Mouse (Mus musculus) forebrain, embryonic 14.5 days (tissue): Measurements from ENCODE around the gene AL607142.1. TPM values are rescaled to one million over a fixed set of nuclear protein-coding genes. Genes with fewer than 3 reads are reported as not detected.

Source experiments
- ATAC-seq: fragments of 200-750 bp; cut with Nextera tagmentation; 2 replicates; pipeline ENCODE4 v1.8.0; 2017; ENCODE audit warnings: mild to moderate bottlenecking, moderate library complexity
- DNase-seq: peaks from one replicate; pipeline ENCODE4 v3.0.0-alpha.2; 2015; ENCODE audit warnings: low spot score
- H3K27ac ChIP-seq: fragments of 300-500 bp; sonication (generic); 2 replicates; pipeline ENCODE4 v1.5.1; 2014; ENCODE audit warnings: low read depth, mild to moderate bottlenecking, control low read depth, low read length, moderate library complexity
- H3K27me3 ChIP-seq: fragments of 300-500 bp; sonication (generic); replicated peaks from 2 replicates; pipeline ENCODE4 v1.6.1; 2014; ENCODE audit warnings: low read length, control low read depth, mixed read lengths; ENCODE audit not compliant: control insufficient read depth, insufficient read depth
- H3K36me3 ChIP-seq: fragments of 300-500 bp; sonication (generic); 2 replicates; pipeline ENCODE4 v1.6.1; 2014; ENCODE audit warnings: low read length, control low read depth; ENCODE audit not compliant: control insufficient read depth, insufficient read depth
- H3K4me1 ChIP-seq: fragments of 300-500 bp; sonication (generic); 2 replicates; pipeline ENCODE4 v1.6.1; 2014; ENCODE audit warnings: antibody characterized with exemption, low read length, control low read depth; ENCODE audit not compliant: control insufficient read depth, insufficient read depth
- H3K4me2 ChIP-seq: fragments of 300-500 bp; sonication (generic); 2 replicates; pipeline ENCODE4 v1.6.1; 2014; ENCODE audit warnings: mild to moderate bottlenecking, control low read depth, low read length
- H3K4me3 ChIP-seq: fragments of 300-500 bp; sonication (generic); 2 replicates; pipeline ENCODE4 v1.5.1; 2014; ENCODE audit warnings: low read depth, low read length, control low read depth
- H3K9ac ChIP-seq: fragments of 300-500 bp; sonication (generic); 2 replicates; pipeline ENCODE4 v1.6.1; 2014; ENCODE audit warnings: mild to moderate bottlenecking, low read length, control low read depth, moderate library complexity
- H3K9me3 ChIP-seq: fragments of 300-500 bp; sonication (generic); replicated peaks from 2 replicates; pipeline ENCODE4 v1.6.1; 2016; ENCODE audit warnings: low read length, control low read depth, mixed read lengths; ENCODE audit not compliant: control insufficient read depth
- WGBS: fragments of 180-500 bp; shearing (Covaris S2); extraction: QIAGEN DNeasy Blood & Tissue Kit; methylation state at CpG from one replicate; pipeline ENCODE4 v1.1.7; 2014; 5-methylcytosine and 5-hydroxymethylcytosine counted together
- polyA plus RNA-seq: library from polyadenylated mRNA; unstranded; fragments of >200 nt; fragmentation: Nextera tagmentation; extraction: Ambion mirVana; gene quantifications from 2 replicates; pipeline ENCODE4 v1.2.1, GENCODE M21; 2014

Gene AL607142.1
- polyA plus RNA-seq, 1 experiment from 2014 or later = not detected

DNA sequence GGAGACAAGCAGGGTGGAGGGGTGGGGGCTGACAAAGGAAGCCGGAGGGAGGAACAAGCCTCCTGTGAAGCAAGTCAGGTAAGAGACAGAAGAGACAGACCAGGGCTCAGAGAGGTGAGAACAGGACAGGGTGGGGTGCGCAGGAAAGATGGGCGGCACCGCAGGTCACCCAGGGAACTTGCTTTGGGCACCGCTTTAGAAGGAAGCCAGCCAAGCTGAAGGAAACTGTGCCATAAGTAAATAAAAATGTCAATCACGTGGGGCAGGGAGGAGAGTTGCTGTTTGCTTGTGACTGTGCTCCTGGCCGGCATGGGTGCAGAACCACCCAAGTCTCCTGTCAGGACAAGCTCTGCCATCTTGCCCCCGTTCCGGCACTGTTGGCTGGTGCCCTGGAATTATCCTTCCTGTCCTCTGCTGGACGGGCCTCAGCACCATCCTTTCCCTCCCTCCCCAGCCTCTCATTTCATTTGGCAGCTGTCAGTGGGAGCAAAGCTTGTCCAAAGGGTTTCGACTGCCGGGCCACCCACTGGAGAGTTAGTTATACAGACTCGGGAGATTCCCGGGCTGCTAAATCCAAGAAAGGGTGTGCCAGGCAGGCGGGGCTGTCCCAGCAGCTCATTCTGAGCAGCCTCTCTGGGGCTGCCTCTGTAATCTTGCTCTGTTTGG lies 7.2 kb downstream of the AL607142.1 start:
- Histone ChIP-seq H3K36me3 (no peaks in the 10 kb centered on the region), H3K4me2 (no peak overlapping the region), H3K27ac (no peak overlapping the region), H3K9me3 (no peaks in the 10 kb centered on the region), H3K4me1 (no peaks in the 10 kb centered on the region; the same call in 1 of the 2 replicates), H3K4me3 (no peak overlapping the region), H3K27me3 (no peaks in the 10 kb centered on the region), H3K9ac (no peak overlapping the region)
- 55% methylated on average over 15 of the region's 15 CpGs for WGBS
- DNase-seq = peak; percentile 10
- no peak for ATAC-seq

DNA sequence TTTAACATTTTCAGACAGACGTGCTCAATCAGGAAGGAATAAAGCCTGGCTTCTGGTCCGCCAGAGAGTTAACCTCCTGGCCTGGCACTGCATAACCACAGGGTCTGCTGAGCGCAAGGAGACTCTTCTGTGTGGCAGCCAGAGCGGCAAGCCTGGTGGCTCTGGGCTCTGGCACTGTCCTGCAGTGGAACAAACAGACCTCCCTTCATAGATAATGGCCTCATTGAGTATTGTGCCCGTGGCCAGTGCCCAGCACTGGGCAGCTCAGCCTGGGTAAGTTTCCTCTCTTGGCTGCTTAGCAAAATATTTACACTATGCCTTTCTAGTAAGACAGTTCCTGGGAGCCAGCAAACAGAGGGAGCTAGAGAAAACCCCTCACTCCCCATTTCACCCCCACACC lies 9.3 kb downstream of the AL607142.1 start:
- DNase-seq (peak; percentile 50), ATAC-seq (peak; percentile 34; the same call in 1 of the 2 replicates)
- Histone ChIP-seq H3K36me3 (no peaks in the 10 kb centered on the region), H3K27ac (0 out of 2 replicates have a peak overlapping the region, but pooled peaks have one; percentile 14), H3K9me3 (no peaks in the 10 kb centered on the region), H3K9ac (no peak overlapping the region), H3K4me2 (no peak overlapping the region), H3K4me1 (no peaks in the 10 kb centered on the region; the same call in 1 of the 2 replicates), H3K4me3 (no peak overlapping the region), H3K27me3 (no peaks in the 10 kb centered on the region)
- 36% methylated on average over 5 of the region's 5 CpGs for WGBS

DNA sequence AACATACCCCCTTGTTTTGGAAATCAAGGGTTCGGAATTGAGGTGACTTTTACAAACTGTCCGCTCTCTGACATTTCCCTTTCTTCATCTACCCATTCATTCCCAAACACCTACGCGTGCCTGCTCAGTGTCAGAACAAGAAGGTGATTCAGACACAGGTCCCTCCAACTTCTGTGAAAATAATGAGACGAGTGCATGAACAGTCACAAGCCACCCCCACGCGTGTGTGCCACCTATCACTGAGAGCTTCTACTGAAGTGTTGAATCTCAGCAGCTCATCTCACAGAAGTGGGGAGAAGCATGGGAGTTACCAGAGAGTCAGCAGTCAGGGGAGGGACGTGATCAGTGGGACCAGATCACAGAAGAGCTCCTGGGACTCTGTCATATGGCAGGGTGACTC lies 12.5 kb downstream of the AL607142.1 start:
- Histone ChIP-seq H3K4me2 (no peak overlapping the region), H3K9ac (no peak overlapping the region), H3K4me1 (no peaks in the 10 kb centered on the region; the same call in 1 of the 2 replicates), H3K36me3 (no peaks in the 10 kb centered on the region), H3K27me3 (no peaks in the 10 kb centered on the region), H3K9me3 (no peaks in the 10 kb centered on the region), H3K4me3 (no peak overlapping the region), H3K27ac (no peak overlapping the region)
- 88% methylated on average over 8 of the region's 8 CpGs for WGBS
- ATAC-seq (no peak), DNase-seq (no peak)

DNA sequence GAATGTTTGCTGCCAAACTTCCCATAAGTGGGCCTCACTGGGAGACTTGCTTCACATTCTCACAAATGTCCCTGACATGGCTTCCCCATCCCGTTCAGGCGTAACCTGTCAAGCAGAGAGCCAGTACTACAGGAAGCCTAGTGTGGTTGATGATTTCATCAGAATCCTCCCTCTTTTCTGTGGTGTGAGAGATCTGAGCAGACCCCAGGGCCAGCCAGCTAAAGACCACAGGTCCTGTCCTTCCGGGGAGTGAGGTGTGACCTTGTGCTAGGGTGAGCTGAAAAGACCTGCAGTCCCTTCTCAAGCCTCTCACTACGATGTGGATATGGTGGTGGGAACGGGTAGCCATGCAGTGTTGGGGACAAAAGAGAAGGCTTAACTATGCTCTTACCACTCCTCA lies 17.7 kb downstream of the AL607142.1 start:
- Histone ChIP-seq H3K27me3 (no peaks in the 10 kb centered on the region), H3K27ac (no peak overlapping the region), H3K4me1 (no peaks in the 10 kb centered on the region), H3K36me3 (no peaks in the 10 kb centered on the region), H3K9me3 (no peaks in the 10 kb centered on the region), H3K4me2 (no peak overlapping the region), H3K9ac (no peak overlapping the region), H3K4me3 (no peak overlapping the region)
- DNase-seq = no peak
- 84% methylated on average over 5 of the region's 5 CpGs for WGBS
- no peak for ATAC-seq

DNA sequence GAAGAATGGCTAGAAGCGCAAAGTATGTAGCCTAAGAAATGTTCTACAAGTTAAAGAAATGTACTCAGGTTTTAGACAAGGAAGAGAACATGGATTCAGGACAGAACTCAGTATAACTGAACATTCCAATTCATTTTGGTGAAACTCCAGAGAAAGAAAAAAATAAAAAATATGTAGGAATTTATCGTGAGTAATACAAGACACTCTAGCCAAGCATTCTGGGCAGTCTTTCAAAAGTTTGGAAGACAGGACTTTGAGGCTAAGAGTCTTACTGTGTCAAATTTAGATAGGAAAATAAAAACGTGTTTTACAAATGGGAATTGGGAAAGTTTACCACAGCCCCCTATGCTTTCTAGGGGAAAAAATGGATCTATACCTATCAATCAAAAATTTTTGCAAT lies 18.9 kb downstream of the AL607142.1 start:
- Histone ChIP-seq H3K9me3 (no peaks in the 10 kb centered on the region), H3K4me2 (no peak overlapping the region), H3K9ac (no peak overlapping the region), H3K4me1 (no peaks in the 10 kb centered on the region), H3K36me3 (no peaks in the 10 kb centered on the region), H3K27me3 (no peaks in the 10 kb centered on the region), H3K4me3 (no peak overlapping the region), H3K27ac (no peak overlapping the region)
- ATAC-seq (no peak), DNase-seq (no peak)
- WGBS = 88% methylated on average over 3 of the region's 3 CpGs

DNA sequence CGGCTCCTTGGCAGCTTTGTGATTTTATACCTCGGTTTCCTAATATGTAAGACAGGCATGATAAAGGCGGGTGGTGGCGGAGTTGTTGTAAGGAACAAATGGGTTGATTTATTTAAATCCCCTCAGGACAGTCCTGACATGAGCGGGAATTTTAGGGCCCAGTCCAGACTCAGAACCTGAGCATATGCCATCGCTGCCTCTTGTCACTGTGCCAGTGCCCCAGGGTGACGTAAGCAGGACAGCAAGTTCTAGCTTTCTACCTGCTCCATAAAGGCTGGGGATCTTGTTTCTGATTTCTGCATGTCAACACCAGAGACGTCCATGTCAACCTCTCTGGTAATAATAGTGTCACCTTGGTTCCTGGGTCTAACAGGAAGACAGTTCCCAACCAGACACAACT lies 24.7 kb downstream of the AL607142.1 start:
- Histone ChIP-seq H3K4me1 (no peaks in the 10 kb centered on the region), H3K27ac (no peak overlapping the region), H3K9me3 (no peaks in the 10 kb centered on the region), H3K4me2 (no peak overlapping the region), H3K27me3 (no peaks in the 10 kb centered on the region), H3K36me3 (no peaks in the 10 kb centered on the region), H3K4me3 (no peak overlapping the region), H3K9ac (no peak overlapping the region)
- DNase-seq = no peak
- no peak for ATAC-seq
- 84% methylated on average over 8 of the region's 8 CpGs for WGBS

DNA sequence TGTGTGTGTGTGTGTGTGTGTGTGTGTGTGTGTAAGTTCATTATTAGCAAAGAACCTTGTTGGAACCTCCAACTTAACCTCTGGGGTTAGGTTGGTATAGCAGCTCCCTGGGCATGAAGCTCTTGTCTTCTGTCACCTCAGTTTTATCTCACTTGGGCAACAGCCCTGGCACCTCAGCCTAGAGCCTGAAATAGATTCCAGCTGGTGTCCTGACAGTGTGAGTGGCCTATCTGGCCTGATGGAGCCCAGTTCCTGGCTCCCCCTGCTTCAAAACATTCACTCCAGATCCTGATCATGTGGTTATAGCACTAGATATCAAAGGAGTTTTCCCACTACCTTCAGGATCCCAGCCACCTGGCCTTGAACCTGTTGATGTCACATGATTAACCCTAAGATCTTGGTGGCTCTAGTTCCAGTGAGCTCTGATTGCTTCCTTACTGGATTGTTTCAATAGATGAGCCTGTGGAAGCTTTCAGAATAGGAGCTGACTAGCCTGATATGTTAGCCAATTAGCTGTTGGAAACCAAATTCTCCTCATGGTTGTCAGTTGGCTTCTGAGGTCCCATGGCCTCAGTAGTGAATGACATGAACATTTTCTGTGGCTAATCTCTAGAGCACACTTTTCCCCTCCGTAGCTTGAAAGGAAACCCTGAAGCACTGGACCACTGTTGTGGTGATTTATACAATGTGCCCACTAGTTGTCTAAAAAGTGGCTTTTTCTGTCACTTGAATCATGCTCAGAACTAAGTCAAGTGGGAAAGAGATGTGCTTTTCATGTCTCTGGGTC lies 27.4 kb downstream of the AL607142.1 start:
- ATAC-seq (no peak), DNase-seq (no peak)
- H3K4me3 ChIP-seq = no peak overlapping the region
- no peak overlapping the region for H3K4me2 ChIP-seq
- WGBS = 85% methylated on average over 1 of the region's 1 CpGs
- H3K9me3 ChIP-seq = no peaks in the 10 kb centered on the region
- H3K4me1 ChIP-seq = no peaks in the 10 kb centered on the region
- H3K36me3 ChIP-seq = no peaks in the 10 kb centered on the region; the same call in 1 of the 2 replicates
- no peak overlapping the region for H3K27ac ChIP-seq
- H3K9ac ChIP-seq = no peak overlapping the region
- no peaks in the 10 kb centered on the region for H3K27me3 ChIP-seq

DNA sequence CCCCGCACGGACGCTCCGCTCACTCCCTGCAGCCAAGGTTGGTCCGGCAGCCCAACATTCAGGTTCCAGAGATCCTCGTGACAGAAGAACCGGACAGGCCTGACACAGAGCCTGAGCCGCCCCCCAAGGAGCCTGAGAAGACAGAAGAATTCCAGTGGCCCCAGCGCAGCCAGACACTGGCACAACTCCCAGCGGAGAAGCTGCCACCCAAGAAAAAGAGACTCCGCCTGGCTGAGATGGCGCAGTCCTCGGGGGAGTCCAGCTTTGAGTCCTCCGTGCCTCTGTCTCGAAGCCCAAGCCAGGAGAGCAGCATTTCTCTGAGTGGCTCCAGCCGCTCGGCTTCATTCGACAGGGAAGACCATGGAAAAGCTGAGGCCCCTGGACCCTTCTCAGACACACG lies 32.1 kb downstream of the AL607142.1 start:
- H3K36me3 ChIP-seq = no peaks in the 10 kb centered on the region; the same call in 1 of the 2 replicates
- H3K4me1 ChIP-seq = no peaks in the 10 kb centered on the region
- no peaks in the 10 kb centered on the region for H3K27me3 ChIP-seq
- no peak overlapping the region for H3K4me2 ChIP-seq
- DNase-seq (no peak), ATAC-seq (no peak)
- no peak overlapping the region for H3K4me3 ChIP-seq
- H3K9ac ChIP-seq = no peak overlapping the region
- H3K9me3 ChIP-seq = peaks cover 8% of the 10 kb centered on the region
- no peak overlapping the region for H3K27ac ChIP-seq
- 92% methylated on average over 19 of the region's 19 CpGs for WGBS

DNA sequence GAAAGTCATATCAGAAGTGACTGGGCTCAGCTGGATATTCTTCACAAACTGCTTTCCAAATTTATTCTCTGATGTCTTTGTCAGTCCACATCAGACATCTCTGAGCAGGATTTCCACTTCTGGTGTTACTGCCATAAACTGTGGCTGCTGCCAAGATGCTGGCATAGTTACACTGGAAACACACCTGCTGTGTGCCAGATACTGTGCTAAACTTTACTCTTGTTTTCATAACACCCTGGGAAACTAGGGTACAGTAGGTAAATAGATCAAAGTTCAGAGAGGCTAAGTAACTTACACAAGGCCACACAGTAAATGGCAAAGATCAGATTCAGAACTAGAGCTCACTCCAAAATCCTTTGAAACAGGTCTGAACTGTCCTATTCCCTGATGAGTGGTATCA lies 36.4 kb downstream of the AL607142.1 start:
- DNase-seq (no peak), ATAC-seq (no peak)
- Histone ChIP-seq H3K36me3 (no peaks in the 10 kb centered on the region; the same call in 1 of the 2 replicates), H3K27ac (no peak overlapping the region), H3K4me3 (no peak overlapping the region), H3K27me3 (no peaks in the 10 kb centered on the region), H3K9me3 (peaks cover 8% of the 10 kb centered on the region), H3K9ac (no peak overlapping the region), H3K4me1 (no peaks in the 10 kb centered on the region), H3K4me2 (no peak overlapping the region)
